Mouse (Mus musculus): ENCODE measurements around the gene Bola3.

Bola3 gene

DNA sequence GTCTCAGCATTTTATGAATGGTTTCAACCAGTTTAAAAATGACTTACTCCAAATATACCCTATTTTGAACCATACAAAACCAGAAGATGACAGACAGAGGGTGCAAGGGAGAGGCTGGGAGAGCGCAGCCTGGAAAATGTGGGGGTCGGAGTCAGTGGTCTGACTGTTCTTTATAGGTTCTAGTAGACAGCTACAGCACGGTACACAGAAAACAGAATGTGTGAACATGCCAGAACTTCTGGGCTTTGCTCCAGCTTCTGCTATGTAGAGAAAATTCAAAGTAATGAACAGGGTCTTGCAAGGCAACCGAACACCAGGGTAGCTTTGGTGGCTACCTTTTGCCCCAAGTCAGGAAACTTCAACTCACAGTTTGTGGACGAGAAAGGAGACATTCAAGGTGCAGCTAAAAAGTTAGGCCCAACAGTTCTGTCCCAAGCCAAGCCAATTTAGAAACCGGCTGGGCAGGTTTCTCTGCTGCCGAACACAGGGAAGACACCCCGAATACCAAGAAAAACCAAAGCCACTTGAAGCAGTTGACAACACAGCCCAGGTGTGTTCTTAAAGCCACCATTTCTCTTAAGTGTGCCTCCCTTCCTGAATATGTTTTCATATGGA, 43.3 kb downstream of the Bola3 start:
- intact Hi-C loops (cut with DNase I), result no loop called here

DNA sequence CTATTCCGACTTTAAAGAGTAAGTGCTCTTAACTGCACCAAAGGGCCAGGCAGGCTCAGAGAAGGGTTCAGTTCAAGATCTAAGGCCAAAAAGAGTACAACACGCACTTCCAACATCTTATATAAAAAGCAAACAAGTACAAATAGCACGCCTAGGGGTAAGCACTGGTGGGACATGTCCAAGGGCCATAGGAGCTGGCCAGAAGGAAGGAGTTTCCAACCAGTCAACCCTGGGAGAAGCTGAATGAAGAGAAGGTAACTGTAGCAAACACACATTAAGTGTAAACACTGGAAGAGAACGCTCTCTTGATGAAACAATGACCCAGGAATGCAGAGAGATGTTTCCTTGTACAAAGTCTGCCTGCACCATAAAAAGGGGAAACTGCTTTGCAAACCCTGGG, 45.2 kb downstream of the Bola3 start:
- intact Hi-C loops (cut with DNase I), result no loop called here

DNA sequence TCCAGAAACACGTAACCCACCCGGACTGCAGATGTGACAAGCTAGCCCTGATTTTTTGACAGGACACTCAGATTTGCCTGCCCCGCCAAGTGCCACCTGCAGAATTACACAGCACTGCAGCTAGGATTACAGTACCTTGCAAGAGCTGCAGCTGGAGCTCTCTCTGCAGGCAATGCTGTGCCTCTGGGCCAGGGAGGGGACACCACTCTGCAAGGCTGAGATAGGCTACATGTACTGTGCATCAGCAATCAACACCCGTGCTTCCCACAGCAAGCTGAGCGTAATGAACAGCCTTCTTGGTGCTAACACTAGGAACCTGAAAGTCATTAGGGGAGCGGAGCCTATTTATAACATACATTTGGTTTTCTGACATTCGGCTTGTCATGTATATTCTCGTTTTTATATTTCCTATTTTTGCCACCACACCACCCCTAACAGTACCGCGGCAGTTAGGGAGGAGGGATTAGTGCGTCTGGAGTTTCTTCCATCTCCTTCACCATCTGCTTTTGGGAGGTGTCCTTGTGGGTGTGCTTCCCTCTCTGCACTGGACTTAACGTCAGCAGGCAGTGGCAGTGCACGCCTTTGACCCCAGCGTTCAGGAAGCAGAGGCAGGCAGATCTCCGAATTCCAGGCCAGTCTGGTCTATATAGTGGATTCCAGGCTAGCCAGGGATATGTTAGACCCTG, 46.7 kb downstream of the Bola3 start:
- intact Hi-C loops (cut with DNase I), result no loop called here

DNA sequence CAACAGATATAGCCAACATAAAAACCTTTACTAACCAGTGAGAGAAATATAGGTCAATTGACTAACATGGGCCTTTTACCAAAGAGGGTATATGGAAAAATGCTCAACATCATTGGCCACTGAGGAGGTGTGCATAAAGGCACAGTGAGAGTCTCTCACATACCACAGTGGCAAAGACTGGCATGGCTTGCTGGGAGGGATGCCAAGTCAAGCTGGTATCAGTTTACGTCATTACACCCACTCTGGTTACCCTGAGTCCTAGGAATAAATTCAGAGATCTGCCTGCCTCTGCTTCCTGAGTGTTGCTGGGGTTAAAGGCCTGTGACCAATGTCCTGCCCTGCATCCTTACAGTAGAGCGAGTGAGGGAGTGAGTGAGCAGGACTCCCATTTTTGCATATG, 47.8 kb downstream of the Bola3 start:
- intact Hi-C loops (cut with DNase I), result no loop called here

DNA sequence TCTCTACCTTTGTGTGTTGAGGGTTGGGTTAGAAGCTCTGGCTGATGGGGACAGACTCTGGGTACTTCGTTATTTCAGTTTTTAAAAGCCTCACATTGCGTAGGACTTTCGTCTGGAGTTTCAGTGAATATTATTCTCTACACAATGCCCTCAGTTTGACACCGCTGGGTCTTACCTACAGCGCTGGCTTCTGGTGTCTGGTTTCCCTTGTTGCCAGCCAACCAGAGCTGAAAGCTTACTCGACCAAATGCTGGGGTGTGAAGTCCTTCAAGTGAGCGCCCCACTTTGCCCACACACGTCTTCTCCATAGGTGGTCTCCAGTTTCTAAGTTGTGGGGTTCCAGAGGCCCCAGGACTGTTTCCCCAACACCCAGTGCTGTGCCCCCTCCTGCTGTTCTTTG, 48.8 kb downstream of the Bola3 start:
- intact Hi-C loops (cut with DNase I), result no loop called here

DNA sequence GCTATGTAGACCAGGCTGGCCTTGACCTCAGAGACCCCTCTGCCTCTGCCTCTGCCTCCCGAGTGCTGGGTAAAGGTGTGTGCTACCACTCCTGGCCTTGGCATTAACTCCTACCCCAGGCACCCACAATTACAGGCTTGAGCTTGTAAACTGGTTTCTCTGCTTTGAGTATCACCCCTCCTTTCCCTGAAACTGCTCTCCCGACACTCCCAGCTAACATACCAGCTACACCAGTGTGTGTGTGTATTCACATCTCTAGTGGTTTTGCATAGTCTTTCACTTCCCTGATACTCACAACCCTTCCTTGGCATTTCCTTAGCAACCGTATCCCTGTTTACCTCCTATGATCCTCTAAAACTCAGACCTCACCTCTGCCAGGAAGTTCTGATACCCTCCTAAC, 50.8 kb downstream of the Bola3 start:
- intact Hi-C loops (cut with DNase I), result no loop called here

DNA sequence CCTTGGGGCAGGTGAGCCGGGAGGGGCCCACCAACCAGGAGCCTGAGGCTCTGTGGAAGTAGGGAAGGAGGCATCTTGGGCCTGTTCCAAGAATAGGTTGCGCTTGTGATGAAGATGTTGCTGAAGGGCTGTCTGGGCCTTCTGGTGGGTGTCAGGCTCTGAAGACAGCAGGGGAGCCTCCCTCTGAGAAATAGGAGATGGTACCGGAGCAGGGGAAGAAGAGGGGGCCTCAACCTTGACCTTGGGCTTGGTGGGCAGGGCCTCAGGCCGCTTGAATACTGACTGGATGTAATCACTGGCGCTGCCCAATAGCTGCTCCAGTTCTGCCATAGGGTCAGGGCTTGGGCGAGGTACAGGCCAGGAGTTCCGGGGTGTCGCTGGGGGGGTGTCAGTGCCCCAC, 54.5 kb downstream of the Bola3 start:
- intact Hi-C loops (cut with DNase I), result no loop called here

DNA sequence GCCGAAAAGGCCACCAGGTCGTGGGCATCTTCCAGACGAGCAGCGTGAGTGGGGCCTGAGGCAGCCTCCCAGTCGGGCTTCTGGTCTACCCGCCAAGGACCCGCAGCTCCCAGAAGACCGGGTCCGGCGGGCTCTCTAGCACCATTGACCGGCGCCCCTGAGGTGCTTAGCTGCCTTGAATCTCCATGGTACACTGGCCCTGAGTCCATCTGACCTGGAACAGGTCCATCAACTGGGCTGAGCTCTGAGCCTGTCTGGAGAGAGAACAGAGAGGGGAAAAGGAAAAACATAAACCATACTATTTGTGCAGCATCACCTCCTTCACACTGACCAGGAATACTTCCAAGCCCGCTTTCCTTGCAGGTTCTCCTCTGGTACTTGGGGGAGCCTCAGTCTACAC, 55.6 kb downstream of the Bola3 start:
- intact Hi-C loops (cut with DNase I), result no loop called here

DNA sequence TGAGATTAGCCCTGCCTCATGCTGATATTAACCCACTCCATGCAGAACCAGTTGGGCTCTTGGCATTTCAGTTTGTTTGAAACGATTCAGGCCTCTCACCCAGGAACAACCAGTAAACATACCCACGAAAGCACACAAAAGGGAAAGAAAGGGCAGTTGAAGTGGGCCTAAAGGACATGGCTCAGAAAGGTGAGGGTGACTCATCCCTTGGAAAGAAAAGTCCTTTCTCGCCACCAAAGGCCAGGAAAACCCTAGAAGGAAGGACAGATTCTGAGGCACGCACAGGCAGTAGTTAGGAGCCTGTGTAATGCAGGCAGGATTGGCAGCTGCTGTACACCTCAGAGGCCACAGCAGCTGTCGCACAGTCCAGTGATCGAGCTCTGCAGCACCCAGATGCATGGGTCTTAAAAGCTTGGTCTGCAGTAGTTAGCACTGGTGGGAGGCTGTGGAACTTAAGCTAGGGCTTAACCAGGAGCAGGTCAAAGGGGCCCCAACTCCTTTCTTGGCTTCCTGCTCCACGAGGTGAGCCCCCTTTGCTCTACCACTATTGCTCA, 56.6 kb downstream of the Bola3 start:
- intact Hi-C loops (cut with DNase I), result no loop called here

DNA sequence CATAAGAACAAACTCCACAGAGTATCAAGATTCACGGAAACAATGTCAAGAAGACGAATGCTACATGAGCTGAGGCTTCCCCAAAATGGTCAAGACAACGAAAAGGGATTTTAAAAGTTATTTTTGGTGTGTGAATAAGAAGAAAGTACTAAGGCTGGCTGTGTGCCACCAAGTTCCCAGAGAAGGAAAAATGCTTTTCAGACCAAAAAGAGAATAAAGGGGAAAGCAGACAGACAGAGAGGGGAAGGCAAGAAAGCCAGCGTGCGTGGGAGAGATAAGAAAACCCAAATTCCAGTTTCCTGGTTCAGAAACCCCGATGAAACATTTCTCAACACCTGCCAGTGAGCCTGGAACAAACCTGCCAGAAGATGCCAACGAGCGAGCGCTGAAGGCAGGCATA, 59.6 kb downstream of the Bola3 start:
- intact Hi-C loops (cut with DNase I), result no loop called here

Small RNAs within 50 kb of the gene (microRNA-seq; reads per million reads assigned to microRNA genes)
- 0 reads per million in 2 experiments for gene Mir6374

Measured in adrenal gland (tissue).